Mouse (Mus musculus) spleen, adult 2 months (tissue): ENCODE measurements around the gene Mpped2.

Experiments
- CTCF ChIP-seq: fragments of 200-500 bp; IDR thresholded peaks from 2 replicates; pipeline ENCODE4 v1.5.1; 2011; ENCODE audit warnings: mild to moderate bottlenecking, inconsistent platforms; ENCODE audit not compliant: insufficient read depth, insufficient read length, insufficient replicate concordance; ENCODE audit errors: extremely low read depth
- POLR2A ChIP-seq: fragments of 200-500 bp; IDR thresholded peaks from 2 replicates; pipeline ENCODE4 v1.6.1; 2011; ENCODE audit warnings: low read depth, low read length, inconsistent platforms

DNA sequence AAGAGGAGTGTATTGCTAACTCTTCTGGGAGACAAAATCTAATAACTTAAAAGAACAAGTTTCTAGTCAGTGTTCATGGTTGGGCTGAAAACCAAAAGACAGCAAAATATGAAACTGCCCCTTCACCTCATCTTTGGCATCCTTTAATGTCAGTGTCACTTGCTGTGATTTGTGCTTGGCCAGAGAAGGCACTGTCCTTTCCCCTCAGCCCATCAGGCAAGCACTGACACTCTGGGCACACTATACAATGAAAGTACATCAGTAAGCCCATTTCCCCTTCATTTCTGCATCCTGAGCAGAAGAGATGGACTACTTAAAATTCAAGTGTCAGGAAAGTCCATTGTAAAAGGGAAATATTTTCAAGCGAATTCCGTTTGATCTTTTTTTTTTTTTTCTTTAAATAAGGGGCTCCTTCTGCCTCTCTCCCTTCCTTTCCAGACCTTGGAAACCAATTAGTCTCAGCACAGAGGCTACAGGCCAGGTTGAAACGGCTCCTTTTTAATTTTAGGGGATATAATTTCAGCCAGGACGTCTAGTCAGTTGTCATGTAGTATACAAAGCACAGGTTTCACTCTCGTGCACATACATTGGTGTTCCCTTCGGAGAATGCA is 1.2 kb upstream of the Mpped2 start:
- TF ChIP-seq CTCF (no peak), POLR2A (no peak)
